ENCODE assay signal across 10 mouse cellular contexts in the genomic region with DNA sequence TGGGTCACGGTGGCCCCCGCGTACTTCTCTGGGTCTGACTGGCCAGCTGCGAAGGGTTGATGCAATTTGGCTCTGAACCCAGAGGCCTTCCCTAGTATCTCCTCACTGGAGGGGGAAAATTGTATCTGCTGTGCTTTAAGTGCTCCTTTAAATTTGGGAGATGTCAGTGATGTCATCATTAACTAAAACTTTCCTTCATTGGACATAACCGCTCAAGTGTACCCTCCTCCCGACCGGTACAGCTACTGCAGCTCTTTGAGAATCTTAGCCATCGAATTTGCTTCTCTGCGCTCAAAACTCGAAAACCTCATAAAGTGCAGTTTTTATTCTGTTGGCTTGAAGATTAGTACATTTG. TPM values are rescaled to one million over a fixed set of nuclear protein-coding genes. Genes with fewer than 3 reads are reported as not detected.
DNase-seq lines count a peak whose midpoint lies in the region; ATAC-seq and TF ChIP-seq lines count a peak whose summit lies in the region.
"Had no signal": no experiment of that assay in that cellular context is flagged by ENCODE, and none has a peak within 500 bp of the region (broad histone marks: within the 10 kb centered on the region; RNA-seq: fewer than 3 reads in every experiment).

No protein-coding gene starts in this region.

- no peaks in the 10 kb centered on the region for H3K9me3 ChIP-seq in lung, embryonic 14.5 days (ENCODE audit: low read depth, low read length)
- H3K9me3 ChIP-seq in intestine, embryonic 16.5 days (ENCODE audit: control insufficient read depth, low read length) = no peaks in the 10 kb centered on the region
- no peaks in the 10 kb centered on the region for H3K9me3 ChIP-seq in neural tube, embryonic 15.5 days (replicated peaks)

- H3K27ac ChIP-seq in cerebellum, adult 2 months (ENCODE audit: insufficient read depth, low read length) = peak overlapping the region; percentile 93
- H3K27ac ChIP-seq in lung, embryonic 14.5 days (ENCODE audit: low read depth) = no peak overlapping the region
- H3K27ac ChIP-seq in intestine, embryonic 16.5 days (ENCODE audit: low read length) = no peak overlapping the region
- peak overlapping the region; percentile 89 for H3K27ac ChIP-seq in neural tube, embryonic 15.5 days (replicated peaks)
- no peak overlapping the region for H3K27ac ChIP-seq in thymus, adult 2 months (ENCODE audit: control insufficient read depth, insufficient read depth, low read length)
- H3K27ac ChIP-seq: heart, adult 2 months had no signal

- H3K36me3 ChIP-seq in lung, embryonic 14.5 days (ENCODE audit: insufficient read depth) = no peaks in the 10 kb centered on the region
- H3K36me3 ChIP-seq in intestine, embryonic 16.5 days (ENCODE audit: control insufficient read depth, insufficient read depth, low read length) = no peaks in the 10 kb centered on the region
- no peaks in the 10 kb centered on the region for H3K36me3 ChIP-seq in neural tube, embryonic 15.5 days
- H3K36me3 ChIP-seq in thymus, adult 2 months (ENCODE audit: control insufficient read depth, insufficient read depth, low read length) = no peaks in the 10 kb centered on the region

- peaks cover 16% of the 10 kb centered on the region for H3K4me1 ChIP-seq in cerebellum, adult 2 months (ENCODE audit: control insufficient read depth, insufficient read depth, low read length)
- no peaks in the 10 kb centered on the region for H3K4me1 ChIP-seq in lung, embryonic 14.5 days (ENCODE audit: insufficient read depth)
- H3K4me1 ChIP-seq in intestine, embryonic 16.5 days (ENCODE audit: control insufficient read depth, insufficient read depth, low read length) = peaks cover 5% of the 10 kb centered on the region; the same call in 1 of the 2 replicates
- peaks cover 13% of the 10 kb centered on the region for H3K4me1 ChIP-seq in neural tube, embryonic 15.5 days
- H3K4me1 ChIP-seq in thymus, adult 2 months (replicated peaks; ENCODE audit: control insufficient read depth, insufficient read depth, low read length) = 0 out of 2 replicates have a peak, but pooled peaks cover 2% of the 10 kb centered on the region

- no peak for TF ChIP-seq CTCF in cerebellum, adult 2 months (IDR thresholded peaks at IDR 0.05; ENCODE audit: borderline replicate concordance, insufficient read depth, low read depth, low read length)
- no peak for TF ChIP-seq CTCF in lung, embryonic 14.5 days (IDR thresholded peaks at IDR 0.05; ENCODE audit: low read depth)
- TF ChIP-seq CTCF in thymus, adult 2 months (IDR thresholded peaks at IDR 0.05; ENCODE audit: borderline replicate concordance, control insufficient read depth, extremely low read depth, insufficient read depth, low read length, poor library complexity) = no peak

- H3K9ac ChIP-seq in lung, embryonic 14.5 days = no peak overlapping the region
- peak overlapping the region; percentile 55 for H3K9ac ChIP-seq in intestine, embryonic 16.5 days (ENCODE audit: low read depth, low read length)
- peak overlapping the region; percentile 93 for H3K9ac ChIP-seq in neural tube, embryonic 15.5 days (replicated peaks)

- ATAC-seq in lung, embryonic 14.5 days (ENCODE audit: insufficient read depth) = no peak
- no peak for ATAC-seq in intestine, embryonic 16.5 days
- ATAC-seq in neural tube, embryonic 15.5 days (ENCODE audit: low FRiP score) = peak; percentile 28; the same call in 1 of the 2 replicates

- peak overlapping the region; percentile 89 for H3K4me3 ChIP-seq in cerebellum, adult 2 months (replicated peaks; ENCODE audit: insufficient read depth, low read depth, low read length)
- H3K4me3 ChIP-seq in lung, embryonic 14.5 days (ENCODE audit: low read depth, low read length) = peak overlapping the region; percentile 49
- H3K4me3 ChIP-seq in intestine, embryonic 16.5 days (ENCODE audit: low read length) = peak overlapping the region; percentile 61
- H3K4me3 ChIP-seq in neural tube, embryonic 15.5 days (replicated peaks) = peak overlapping the region; percentile 80
- H3K4me3 ChIP-seq in thymus, adult 2 months (ENCODE audit: control insufficient read depth, insufficient read depth, low read length) = no peak overlapping the region
- H3K4me3 ChIP-seq: heart, adult 2 months had no signal

- no peaks in the 10 kb centered on the region for H3K27me3 ChIP-seq in cerebellum, adult 2 months (ENCODE audit: control insufficient read depth, insufficient read depth, low read length)
- H3K27me3 ChIP-seq in lung, embryonic 14.5 days (ENCODE audit: insufficient read depth, low read length) = peaks cover 16% of the 10 kb centered on the region
- peaks cover 14% of the 10 kb centered on the region for H3K27me3 ChIP-seq in intestine, embryonic 16.5 days (replicated peaks; ENCODE audit: control insufficient read depth, insufficient read depth, low read length)
- no peaks in the 10 kb centered on the region for H3K27me3 ChIP-seq in neural tube, embryonic 15.5 days (replicated peaks)
- H3K27me3 ChIP-seq in thymus, adult 2 months (ENCODE audit: control insufficient read depth, insufficient read depth, low read length) = no peaks in the 10 kb centered on the region; the same call in 1 of the 2 replicates

- 4% methylated on average over 10 of the region's 10 CpGs for WGBS in cerebellum, adult 2 months
- 21% methylated on average over 10 of the region's 10 CpGs for WGBS in lung, embryonic 14.5 days
- WGBS in intestine, embryonic 16.5 days = 27% methylated on average over 10 of the region's 10 CpGs
- 13% methylated on average over 10 of the region's 10 CpGs for WGBS in neural tube, embryonic 15.5 days
- WGBS in thymus, adult 2 months = 34% methylated on average over 10 of the region's 10 CpGs

- TF ChIP-seq POLR2A in cerebellum, adult 2 months (IDR thresholded peaks at IDR 0.05; ENCODE audit: borderline replicate concordance, insufficient read depth, low read length) = no peak
- no peak for TF ChIP-seq POLR2A in thymus, adult 2 months (IDR thresholded peaks at IDR 0.05; ENCODE audit: control insufficient read depth, extremely low read depth, insufficient read depth, low read length, poor library complexity)

- peak in 1 of 2 experiments; percentile 61 for DNase-seq in cerebellum, adult 2 months
- no peak for DNase-seq in cerebellum, postnatal 36 days
- no peak for DNase-seq in lung, embryonic 14.5 days
- no peak for DNase-seq in lung, adult 18-20 months
- no peak for DNase-seq in thymus, adult 2 months
- DNase-seq in ovary, adult 18-20 months (ENCODE audit: low spot score) = no peak
- DNase-seq: adrenal gland, postnatal 10 days had no signal

- peak overlapping the region; percentile 85 for H3K4me2 ChIP-seq in lung, embryonic 14.5 days
- H3K4me2 ChIP-seq in intestine, embryonic 16.5 days (ENCODE audit: low read depth, low read length) = peak overlapping the region; percentile 94
- H3K4me2 ChIP-seq in neural tube, embryonic 15.5 days = peak overlapping the region; percentile 78

RNA-seq across cellular contexts. Expression of a gene that starts 0.8 kb away (rescaled TPM):
- polyA plus RNA-seq in cerebellum, adult 2 months (2012; rRNA removed) = 51.4 and 63.6 TPM in 2 replicates
- polyA plus RNA-seq in lung, embryonic 14.5 days (2014; fragmentation: Nextera tagmentation; extraction: Ambion mirVana) = 0.13 and 0.37 TPM in 2 replicates
- polyA plus RNA-seq in intestine, embryonic 16.5 days (2015; fragmentation: Nextera tagmentation; extraction: Ambion mirVana) = 0.42 and 0.43 TPM in 2 replicates
- 3.5 and 5.5 TPM in 2 replicates for polyA plus RNA-seq in neural tube, embryonic 15.5 days (2015; fragmentation: Nextera tagmentation; extraction: Ambion mirVana)
- polyA plus RNA-seq in thymus, adult 2 months (2012; rRNA removed) = 0.12 TPM in 1 of 2 replicates, not detected in the other

Comparison
In these comparisons a context has a peak if more than half of its experiments do, and no peak if none do; other contexts are left out.
1. H3K27ac ChIP-seq: peak in cerebellum, adult 2 months (single experiment) and neural tube, embryonic 15.5 days (single experiment); none in lung, embryonic 14.5 days (single experiment), intestine, embryonic 16.5 days (single experiment) and thymus, adult 2 months (single experiment).
2. Peak in every context shown above with its lines, with median percentiles within 50 percentile points of each other: H3K4me2 ChIP-seq.